Mouse (Mus musculus) gastrocnemius, adult 2 months (tissue): Measurements from ENCODE around the gene Tet3. TPM values are rescaled to one million over a fixed set of nuclear protein-coding genes. Genes with fewer than 3 reads are reported as not detected.
A peak's percentile ranks its signal among the peaks of the same experiment; 100 is the strongest.

Experiments
- DNase-seq: peaks from one replicate; pipeline ENCODE4 v3.0.0; 2022
- H3K27ac ChIP-seq: fragments of 200-600 bp; 2 replicates; pipeline ENCODE4 v1.8.1; 2022; ENCODE audit warnings: mild to moderate bottlenecking
- H3K4me3 ChIP-seq: fragments of 200-600 bp; 2 replicates; pipeline ENCODE4 v1.8.1; 2022; ENCODE audit warnings: mild to moderate bottlenecking, moderate library complexity
- CTCF ChIP-seq: fragments of 200-600 bp; IDR thresholded peaks from 2 replicates; pipeline ENCODE4 v1.8.1; 2022; ENCODE audit warnings: antibody characterized with exemption, mild to moderate bottlenecking, moderate library complexity
- intact Hi-C: fragments of 180-260 bp; cut with DNase I; formaldehyde crosslinking; loops from one replicate; pipeline ENCODE4 v1.15.1; 2025
- total RNA-seq, 2 experiments: library from RNA; stranded (reverse); gene quantifications; 2 replicates each; pipeline ENCODE4 v1.2.3; 2021

Gene Tet3
- total RNA-seq, 2 experiments from 2014 or later: 16.4 to 18.0 TPM

DNA sequence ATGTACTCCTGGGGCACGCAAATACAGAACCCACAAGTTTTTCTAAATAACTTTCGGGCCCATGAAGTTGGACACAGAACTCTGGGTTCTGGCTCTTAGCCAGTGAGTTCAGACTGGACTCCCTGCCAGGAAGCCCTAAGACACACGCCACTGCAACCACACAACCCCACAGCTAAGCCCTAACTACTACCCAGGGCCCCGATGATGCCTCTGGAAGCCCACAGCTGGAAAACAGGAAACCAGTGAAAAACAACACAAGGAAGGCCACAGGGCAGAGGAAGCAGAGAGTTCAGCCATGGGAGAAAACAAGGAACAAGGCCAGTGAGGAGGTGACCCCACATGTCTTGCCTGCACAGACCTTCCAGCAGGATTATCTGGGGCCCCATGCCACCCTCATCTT is 25.3 kb downstream of the Tet3 start:
- peak; percentile 30 for DNase-seq
- H3K27ac ChIP-seq: peak overlapping the region; percentile 58
- TF ChIP-seq CTCF: no peak
- intact Hi-C loops: no loop called here
- H3K4me3 ChIP-seq: 0 out of 2 replicates have a peak overlapping the region, but pooled peaks have one; percentile 13

DNA sequence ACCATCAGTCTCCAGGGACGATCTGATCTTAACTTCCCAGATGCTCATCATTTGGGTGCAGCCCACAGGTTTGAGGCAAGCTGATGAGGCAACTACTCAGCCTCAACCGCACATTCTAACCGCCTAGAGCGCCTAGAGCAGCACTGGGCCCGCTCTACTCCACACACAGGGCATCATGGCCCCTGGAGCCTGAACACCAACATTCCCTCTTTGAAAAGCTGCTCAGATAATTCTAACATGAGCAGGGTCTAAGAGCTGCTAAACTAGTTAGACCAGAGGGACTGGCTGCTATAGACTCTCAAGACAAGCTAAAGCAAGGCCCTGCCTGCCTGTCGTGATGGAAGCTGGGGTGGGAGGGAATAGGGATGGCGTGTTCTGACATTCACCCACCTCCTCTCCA is 25.9 kb downstream of the Tet3 start:
- intact Hi-C loops: no loop called here
- DNase-seq: no peak
- TF ChIP-seq CTCF: no peak
- Histone ChIP-seq H3K27ac (no peak overlapping the region), H3K4me3 (no peak overlapping the region)

DNA sequence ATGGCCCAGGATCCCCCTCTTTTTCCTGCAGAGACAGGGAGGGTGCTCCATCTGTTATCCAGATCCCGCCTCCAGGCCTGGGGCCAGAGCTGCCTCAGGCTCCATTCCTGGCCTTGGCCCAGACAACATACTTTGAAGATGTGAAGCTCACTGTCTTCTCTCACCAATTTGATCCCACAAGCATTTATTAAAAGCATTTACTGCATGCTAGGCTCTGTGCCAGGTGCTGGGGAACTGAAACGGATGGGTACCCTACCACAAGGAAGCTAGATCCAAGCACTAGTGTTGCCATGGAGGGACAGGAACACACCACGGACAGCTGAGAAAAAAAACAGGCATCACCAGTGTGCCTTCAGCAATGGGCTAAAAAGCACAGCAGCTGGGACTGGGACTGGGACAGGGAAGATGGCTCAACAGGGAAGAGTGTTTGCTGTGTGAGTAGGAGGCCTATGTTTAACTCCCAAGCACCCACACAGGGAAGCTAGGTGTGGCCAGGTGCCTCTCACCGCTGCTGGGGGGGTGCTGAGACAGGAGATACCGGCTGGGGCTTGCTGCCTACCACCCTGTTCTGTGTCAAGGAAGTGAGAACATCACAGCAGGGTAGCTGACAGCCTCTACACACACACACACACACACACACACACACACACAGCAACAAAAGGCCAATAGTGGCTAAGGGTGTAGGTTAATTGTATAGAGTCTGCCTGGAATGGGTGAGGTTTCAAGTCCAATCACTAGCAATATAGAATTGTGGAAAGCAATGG is 30.7 kb downstream of the Tet3 start:
- intact Hi-C loops: no loop called here
- no peak for TF ChIP-seq CTCF
- Histone ChIP-seq H3K27ac (peak overlapping the region; percentile 76), H3K4me3 (peak overlapping the region; percentile 1; the same call in 1 of the 2 replicates)
- peak; percentile 69 for DNase-seq

DNA sequence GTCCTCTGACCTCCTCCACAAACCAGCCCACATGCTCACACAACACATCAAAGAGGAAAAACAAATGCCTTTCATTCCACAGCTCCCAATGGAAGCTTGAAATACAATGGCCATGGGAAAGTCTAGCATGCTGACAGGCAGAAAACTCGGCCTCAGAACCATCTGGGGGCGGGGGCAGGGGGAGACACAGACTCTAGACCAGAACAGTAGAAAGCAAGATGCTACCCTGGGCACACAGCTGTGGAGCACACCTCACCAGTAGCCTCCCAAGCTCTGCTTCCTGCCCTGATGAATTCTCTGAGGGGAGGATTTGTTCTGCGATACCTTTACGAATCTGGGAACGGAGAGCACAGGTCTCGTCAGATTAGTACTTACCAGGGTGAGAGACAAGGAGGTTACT is 31.4 kb downstream of the Tet3 start:
- intact Hi-C loops: no loop called here
- H3K27ac ChIP-seq: peak overlapping the region; percentile 76
- TF ChIP-seq CTCF: no peak
- H3K4me3 ChIP-seq: peak overlapping the region; percentile 1; the same call in 1 of the 2 replicates
- no peak for DNase-seq

DNA sequence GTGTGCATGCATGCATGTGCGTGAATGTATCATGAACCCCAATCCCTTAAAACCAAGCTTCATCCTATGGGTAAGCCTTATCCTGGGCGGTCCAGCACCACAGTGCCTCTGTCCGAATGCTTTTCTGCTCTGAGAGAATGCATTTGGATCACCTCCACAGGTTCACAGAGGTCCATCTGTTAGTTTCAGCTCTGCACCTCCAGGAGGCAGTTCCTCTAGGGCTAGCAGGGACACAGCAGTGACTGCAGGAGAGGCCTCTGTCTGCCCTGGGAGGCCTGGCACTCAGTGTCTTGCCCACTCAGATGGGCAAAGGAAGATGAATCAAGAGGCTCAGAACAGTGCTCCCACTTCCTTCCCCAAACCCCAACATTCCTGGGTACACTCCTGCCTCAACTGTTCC is 32.3 kb downstream of the Tet3 start:
- Histone ChIP-seq H3K27ac (peak overlapping the region; percentile 76; the same call in 1 of the 2 replicates), H3K4me3 (no peak overlapping the region)
- intact Hi-C loops: no loop called here
- no peak for DNase-seq
- no peak for TF ChIP-seq CTCF

DNA sequence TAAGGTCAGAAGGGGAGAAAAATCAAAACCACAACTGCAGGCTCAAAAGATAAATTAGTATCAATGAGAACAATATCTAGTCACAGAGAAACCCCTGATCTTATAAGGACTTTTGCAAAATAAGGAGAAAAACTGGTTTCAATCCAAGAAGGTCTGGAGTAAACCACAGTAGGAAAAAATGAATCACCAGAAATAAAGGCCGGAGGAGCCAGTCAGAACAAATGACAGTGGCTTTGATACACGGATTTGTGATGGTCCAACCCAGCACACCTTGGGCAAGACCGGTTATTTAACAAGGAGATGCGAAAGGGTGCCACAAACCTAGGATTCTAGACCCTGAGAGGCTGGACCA is 34.9 kb downstream of the Tet3 start:
- intact Hi-C loops: no loop called here
- Histone ChIP-seq H3K27ac (peak overlapping the region; percentile 61), H3K4me3 (no peak overlapping the region)
- TF ChIP-seq CTCF: no peak
- no peak for DNase-seq

DNA sequence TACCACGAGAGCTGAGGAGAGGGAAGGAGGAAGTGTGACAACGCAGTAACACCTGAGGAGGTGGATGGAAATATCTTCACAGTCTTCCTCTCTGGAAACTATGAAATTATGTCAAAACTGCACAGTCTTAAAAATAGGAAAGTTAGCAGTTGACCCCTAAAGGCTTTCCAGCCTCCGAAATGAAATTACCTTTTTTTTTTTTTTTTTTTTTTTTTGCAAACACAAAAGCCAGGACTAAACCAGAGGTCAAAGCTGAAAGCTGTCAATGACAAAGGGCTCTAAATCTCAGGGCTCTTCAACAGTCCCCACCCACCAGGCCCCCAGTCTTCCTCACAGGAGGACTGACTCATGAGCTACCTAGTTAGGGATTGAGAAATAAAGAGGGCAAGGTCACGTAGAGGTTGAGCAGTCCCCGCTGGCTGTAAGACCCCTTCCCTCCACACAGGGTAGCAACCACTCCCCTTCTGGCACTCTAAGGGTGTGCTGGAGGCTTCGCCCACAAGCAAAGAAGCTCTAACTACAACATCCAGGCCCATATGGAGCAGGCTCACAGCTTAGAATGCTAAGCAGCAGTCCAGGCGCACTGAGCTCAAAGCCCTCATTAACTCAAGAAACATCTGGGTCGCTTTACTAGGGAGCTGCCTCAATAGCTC is 35.4 kb downstream of the Tet3 start:
- DNase-seq: no peak
- intact Hi-C loops: no loop called here
- TF ChIP-seq CTCF: no peak
- no peak overlapping the region for H3K4me3 ChIP-seq
- peak overlapping the region; percentile 72 for H3K27ac ChIP-seq

DNA sequence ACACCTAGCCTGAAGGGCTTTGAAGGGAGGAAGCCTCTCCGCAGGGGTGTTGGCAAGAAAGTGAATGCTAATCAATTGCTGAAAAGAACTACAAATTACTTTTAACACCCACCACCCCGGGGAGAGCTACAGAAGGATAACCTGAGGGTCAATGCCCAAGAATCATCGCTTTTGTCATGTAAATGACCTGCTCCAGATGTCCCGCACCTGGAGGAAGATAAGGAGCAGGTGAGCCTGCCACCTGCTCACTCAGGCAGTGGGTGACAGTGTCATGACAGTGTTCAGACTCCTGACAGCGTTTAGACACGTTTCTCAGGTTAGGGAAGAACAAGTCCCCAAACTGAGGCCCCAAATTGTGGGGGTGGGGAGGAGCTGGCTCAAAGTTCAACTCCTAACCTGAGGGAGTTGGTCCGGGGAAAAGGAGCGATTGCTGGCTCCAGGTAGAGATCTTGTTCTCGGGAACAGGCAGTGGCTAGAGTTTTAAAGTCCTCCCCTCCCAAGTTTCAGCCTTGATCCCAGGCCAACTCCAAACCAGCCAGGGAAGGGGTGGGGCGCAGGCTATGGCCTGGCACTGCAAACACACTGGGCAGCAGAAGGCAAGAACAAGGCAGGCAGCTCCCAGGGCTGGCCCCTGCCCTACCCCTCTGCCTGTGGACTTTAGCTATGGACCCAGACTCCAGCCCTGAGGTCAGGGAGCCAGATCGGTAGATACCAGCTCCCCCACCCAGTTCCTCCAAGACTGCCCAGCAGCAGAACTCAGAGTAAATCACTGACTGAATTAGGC is 36.8 kb downstream of the Tet3 start:
- Histone ChIP-seq H3K4me3 (peak overlapping the region; percentile 28), H3K27ac (peak overlapping the region; percentile 72)
- intact Hi-C loops: no loop called here
- peak; percentile 86 for DNase-seq
- no peak for TF ChIP-seq CTCF

DNA sequence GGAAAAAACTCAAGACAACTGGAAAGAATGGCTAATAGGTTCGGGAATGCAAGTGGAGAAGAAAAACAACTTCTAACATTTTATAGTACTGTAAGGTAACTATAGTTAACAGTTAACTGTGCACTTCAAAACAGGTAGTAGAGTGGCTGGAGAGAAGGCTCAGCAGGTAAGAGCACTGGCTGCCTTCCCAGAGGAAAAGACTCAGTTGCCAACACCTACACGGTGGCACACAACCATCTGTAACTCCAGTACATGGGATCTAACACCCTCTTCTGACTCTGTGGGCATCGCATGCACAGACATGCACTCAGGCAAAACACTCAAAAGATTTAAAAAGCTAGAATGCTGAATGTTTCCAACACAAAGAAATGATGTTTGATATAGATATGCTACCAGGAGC is 39.4 kb downstream of the Tet3 start:
- intact Hi-C loops: no loop called here
- DNase-seq: no peak
- no peak for TF ChIP-seq CTCF
- no peak overlapping the region for H3K27ac ChIP-seq
- H3K4me3 ChIP-seq: no peak overlapping the region

DNA sequence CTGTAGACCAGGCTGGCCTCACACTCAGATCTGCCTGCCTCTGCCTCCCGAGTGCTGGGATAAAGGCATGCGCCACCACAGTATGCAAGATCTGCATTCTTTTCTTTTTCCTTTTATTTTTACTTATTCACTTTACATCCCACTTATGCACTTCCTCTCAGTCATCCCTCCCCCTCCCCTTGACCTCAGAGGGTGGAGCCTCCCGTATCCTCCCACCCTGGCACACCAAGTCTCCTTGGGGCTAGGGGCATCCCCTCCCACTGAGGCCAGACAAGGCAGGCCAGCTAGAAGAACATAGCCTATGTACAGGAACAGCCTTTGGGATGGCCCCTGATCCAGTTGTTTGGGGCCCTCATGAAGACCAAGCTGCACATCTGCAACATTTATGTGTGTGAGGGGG is 41.4 kb downstream of the Tet3 start:
- TF ChIP-seq CTCF: no peak
- intact Hi-C loops: no loop called here
- Histone ChIP-seq H3K27ac (peak overlapping the region; percentile 83; the same call in 1 of the 2 replicates), H3K4me3 (no peak overlapping the region)
- no peak for DNase-seq

DNA sequence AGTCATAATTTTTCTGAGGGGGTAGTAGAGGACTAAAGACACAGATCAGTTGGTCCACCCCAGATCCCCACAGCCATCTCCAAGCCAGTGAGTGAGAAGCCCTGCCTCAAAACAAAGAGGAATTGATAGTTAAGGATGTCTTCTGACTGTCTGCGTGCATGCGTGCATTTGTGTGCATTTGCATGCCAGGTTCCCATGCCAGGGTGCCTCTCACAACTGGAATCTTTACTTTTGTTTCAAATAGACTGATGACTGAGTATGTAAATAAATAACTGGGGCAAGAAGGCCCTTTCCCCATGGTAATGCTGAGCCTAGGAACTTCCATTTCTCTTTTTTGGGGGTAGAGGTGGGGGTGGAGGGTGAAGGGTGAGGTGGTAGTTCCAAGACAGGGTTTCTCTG is 41.8 kb downstream of the Tet3 start:
- no peak for TF ChIP-seq CTCF
- DNase-seq: no peak
- intact Hi-C loops: no loop called here
- H3K4me3 ChIP-seq: no peak overlapping the region
- H3K27ac ChIP-seq: peak overlapping the region; percentile 83

DNA sequence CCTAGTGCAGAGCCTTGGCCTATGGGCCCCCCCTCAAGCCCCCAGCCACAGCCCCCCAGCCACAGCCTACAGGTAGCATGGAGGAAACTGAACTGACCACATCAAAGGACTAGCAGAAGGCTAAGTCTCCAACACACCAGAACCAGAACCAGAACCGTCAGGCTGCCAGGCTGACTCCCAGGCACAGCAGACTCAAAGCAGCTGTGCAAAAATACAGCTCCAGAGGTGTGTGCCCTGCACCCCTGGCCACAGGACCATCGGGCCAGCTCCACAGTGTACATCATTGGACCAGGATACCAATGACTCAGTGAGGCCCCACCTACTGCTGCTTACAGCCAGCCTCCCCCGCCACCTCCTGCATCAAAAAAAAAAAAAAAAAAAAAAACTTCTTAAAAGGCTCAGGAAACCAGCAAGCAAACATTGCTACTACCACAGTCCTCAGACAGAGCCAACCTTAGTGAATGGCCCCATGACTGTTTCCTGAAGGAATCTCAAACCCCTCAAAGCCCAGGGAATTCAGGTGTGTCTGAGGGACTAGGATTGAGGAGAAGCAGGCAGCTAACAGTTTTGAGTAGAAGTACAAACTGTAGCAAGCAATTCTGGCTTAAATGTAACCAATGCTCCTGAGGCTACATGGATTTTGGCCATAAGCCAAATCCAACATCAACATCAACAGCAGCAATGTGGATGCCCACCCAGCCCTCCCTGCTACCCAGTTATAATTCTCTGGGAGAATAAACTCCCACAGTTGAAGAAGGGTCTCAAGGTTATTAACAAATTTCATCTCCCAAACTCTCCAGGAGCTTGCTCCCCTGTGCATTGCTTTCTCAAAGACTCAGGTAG is 42.4 kb downstream of the Tet3 start:
- intact Hi-C loops: no loop called here
- no peak for DNase-seq
- H3K27ac ChIP-seq: peak overlapping the region; percentile 83
- H3K4me3 ChIP-seq: no peak overlapping the region
- TF ChIP-seq CTCF: no peak
